Mouse (Mus musculus): ENCODE data around the gene Clec4n.
"Not testable (repeated sequence)": the region's sequence is repeated elsewhere in the genome, so short reads cannot be mapped to it uniquely, and the experiment has no call there.

Clec4n gene

GRCm38 (mm10) chr6:123292751-123293400, 63.2 kb downstream of the Clec4n start:
- DNase-seq (ENCODE audit: low spot score), result no peak

GRCm38 (mm10) chr6:123293509-123293908, 63.9 kb downstream of the Clec4n start:
- DNase-seq (ENCODE audit: low spot score), result not testable (repeated sequence)
